20 mouse cellular contexts compared by ENCODE assay signal in genomic region chr1:165613926-165614325, GRCm38 (mm10). TPM values are rescaled to one million over a fixed set of nuclear protein-coding genes. Genes with fewer than 3 reads are reported as not detected.
A peak's percentile ranks its signal among the peaks of the same experiment; 100 is the strongest.
DNase-seq lines count a peak whose midpoint lies in the region; TF ChIP-seq lines count a peak whose summit lies in the region.
"Had no signal": no experiment of that assay in that cellular context is flagged by ENCODE, and none has a peak within 500 bp of the region (broad histone marks: within the 10 kb centered on the region; RNA-seq: fewer than 3 reads in every experiment).

No protein-coding gene starts in this region.

- H3K4me3 ChIP-seq in cortical plate, adult 2 months (ENCODE audit: insufficient read depth, low read length), result no peak overlapping the region
- H3K4me3 ChIP-seq: embryonic facial prominence, embryonic 10.5 days; embryonic facial prominence, embryonic 12.5 days; forebrain, embryonic 13.5 days; forebrain, embryonic 15.5 days had no signal

- intact Hi-C loops in heart, postnatal 14 days (cut with DNase I), result no loop called here

- peak overlapping the region; percentile 15; the same call in 1 of the 2 replicates for H3K27ac ChIP-seq in cortical plate, adult 2 months (ENCODE audit: insufficient read depth, low read length)
- H3K27ac ChIP-seq: embryonic facial prominence, embryonic 10.5 days; embryonic facial prominence, embryonic 12.5 days; forebrain, embryonic 13.5 days; forebrain, embryonic 15.5 days had no signal

- no peak for TF ChIP-seq POLR2A in cortical plate, adult 2 months (IDR thresholded peaks at IDR 0.05; ENCODE audit: extremely low read depth, insufficient read depth, low read length)

- TF ChIP-seq CTCF in cortical plate, adult 2 months (IDR thresholded peaks at IDR 0.05; ENCODE audit: extremely low read depth, insufficient read depth, low read length), result no peak

- peaks cover 5% of the 10 kb centered on the region; the same call in 1 of the 2 replicates for H3K4me1 ChIP-seq in cortical plate, adult 2 months (ENCODE audit: control insufficient read depth, insufficient read depth, low read length)

- DNase-seq in heart, adult 11 months, result peak; percentile 55
- DNase-seq in heart, postnatal 14 days, result no peak
- DNase-seq in R1 (ENCODE audit: low read depth, low spot score), result peak; percentile 91
- no peak for DNase-seq in layer of hippocampus, postnatal 25 days (ENCODE audit: extremely low spot score in 1 of 2, low spot score in 1 of 2)
- DNase-seq in embryo, embryonic 10 days (ENCODE audit: low spot score), result no peak
- DNase-seq: adrenal gland, adult 8-10 months; adrenal gland, postnatal 14 days; adrenal gland, postnatal 36 days; B cell, adult 2 months; cerebellum, adult 11-12 months; cerebellum, adult 2 months; cerebellum, adult 9-10 months; cerebellum, postnatal 10 days; cerebellum, postnatal 25 days; forebrain, postnatal 0 days had no signal

RNA-seq across cellular contexts. Expression of gene Mpzl1, which starts 20.4 kb away (rescaled TPM):
- 10 to 100 TPM; 33.3 to 34.1 TPM for total RNA-seq in heart, postnatal 14 days (2021)
- 41.8 and 43.7 TPM in 2 replicates for polyA plus RNA-seq in cortical plate, adult 2 months (2012; rRNA removed)
- total RNA-seq in layer of hippocampus, postnatal 25 days (2021), result 10 to 100 TPM; 47.8 to 51.6 TPM

Comparison
In these comparisons a context has a peak if more than half of its experiments do, and no peak if none do; other contexts are left out.
1. DNase-seq: peak in heart, adult 11 months (single experiment) and R1 (single experiment); none in heart, postnatal 14 days (0 of 2), layer of hippocampus, postnatal 25 days (0 of 2) and embryo, embryonic 10 days (single experiment).